Mouse (Mus musculus) kidney, postnatal 0 days (tissue): ENCODE measurements around the gene Ifi47. TPM values are rescaled to one million over a fixed set of nuclear protein-coding genes. Genes with fewer than 3 reads are reported as not detected.

Experiments used
- ATAC-seq: fragments of 200-750 bp; cut with Nextera tagmentation; replicated peaks from 2 replicates; pipeline ENCODE4 v1.8.0; 2017; ENCODE audit warnings: low read depth, moderate number of reproducible peaks, moderate TSS enrichment, moderate library complexity; ENCODE audit not compliant: low FRiP score
- DNase-seq: peaks from one replicate; pipeline ENCODE4 v3.0.0-alpha.2; 2016; ENCODE audit warnings: low spot score
- H3K27ac ChIP-seq: fragments of 300-500 bp; sonication (generic); 2 replicates; pipeline ENCODE4 v1.5.1; 2014; ENCODE audit warnings: mild to moderate bottlenecking
- H3K27me3 ChIP-seq: fragments of 300-500 bp; sonication (generic); 2 replicates; pipeline ENCODE4 v1.6.1; 2014; ENCODE audit warnings: low read length, mixed read lengths; ENCODE audit not compliant: insufficient read depth
- H3K36me3 ChIP-seq: fragments of 300-500 bp; sonication (generic); 2 replicates; pipeline ENCODE4 v1.6.1; 2014; ENCODE audit warnings: low read length, mixed read lengths; ENCODE audit not compliant: insufficient read depth
- H3K4me1 ChIP-seq: fragments of 300-500 bp; sonication (generic); replicated peaks from 2 replicates; pipeline ENCODE4 v1.6.1; 2014; ENCODE audit warnings: antibody characterized with exemption, low read length, mixed read lengths; ENCODE audit not compliant: insufficient read depth
- H3K4me2 ChIP-seq: fragments of 300-500 bp; sonication (generic); 2 replicates; pipeline ENCODE4 v1.6.1; 2014; ENCODE audit warnings: mild to moderate bottlenecking, low read length, moderate library complexity, mixed read lengths
- H3K4me3 ChIP-seq: fragments of 300-500 bp; sonication (generic); replicated peaks from 2 replicates; pipeline ENCODE4 v1.5.1; 2014; ENCODE audit warnings: low read depth, low read length
- H3K9ac ChIP-seq: fragments of 300-500 bp; sonication (generic); 2 replicates; pipeline ENCODE4 v1.6.1; 2014; ENCODE audit warnings: low read depth, low read length
- H3K9me3 ChIP-seq: fragments of 300-500 bp; sonication (generic); replicated peaks from 2 replicates; pipeline ENCODE4 v1.6.1; 2016; ENCODE audit warnings: low read length, inconsistent platforms, mixed read lengths
- CTCF ChIP-seq: IDR thresholded peaks from 2 replicates; pipeline ENCODE4 v1.5.1; 2016; ENCODE audit warnings: antibody characterized with exemption, low read depth, mild to moderate bottlenecking, moderate library complexity
- WGBS: fragments of 180-500 bp; shearing (Covaris S2); extraction: QIAGEN DNeasy Blood & Tissue Kit; methylation state at CpG from one replicate; pipeline ENCODE4 v1.1.7; 2014; 5-methylcytosine and 5-hydroxymethylcytosine counted together
- polyA plus RNA-seq: library from polyadenylated mRNA; unstranded; fragments of >200 nt; fragmentation: Nextera tagmentation; extraction: Ambion mirVana; gene quantifications from 2 replicates; pipeline ENCODE4 v1.2.1, GENCODE M21; 2015

The Ifi47 gene
- polyA plus RNA-seq, 1 experiment from 2014 or later: 6.2 TPM

DNA sequence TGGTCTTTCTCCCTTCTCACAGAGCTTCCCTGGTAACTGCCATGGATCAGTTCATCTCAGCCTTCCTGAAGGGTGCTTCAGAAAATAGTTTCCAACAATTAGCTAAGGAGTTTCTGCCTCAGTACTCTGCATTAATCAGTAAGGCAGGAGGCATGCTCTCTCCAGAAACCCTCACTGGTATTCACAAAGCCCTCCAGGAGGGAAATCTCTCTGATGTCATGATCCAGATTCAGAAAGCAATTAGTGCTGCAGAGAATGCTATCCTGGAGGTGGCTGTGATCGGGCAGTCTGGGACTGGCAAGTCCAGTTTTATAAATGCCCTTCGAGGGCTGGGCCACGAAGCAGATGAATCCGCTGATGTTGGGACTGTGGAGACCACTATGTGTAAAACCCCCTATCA lies 19.0 kb downstream of the Ifi47 start:
- WGBS: 84% methylated on average over 4 of the region's 4 CpGs
- ATAC-seq: no peak

DNA sequence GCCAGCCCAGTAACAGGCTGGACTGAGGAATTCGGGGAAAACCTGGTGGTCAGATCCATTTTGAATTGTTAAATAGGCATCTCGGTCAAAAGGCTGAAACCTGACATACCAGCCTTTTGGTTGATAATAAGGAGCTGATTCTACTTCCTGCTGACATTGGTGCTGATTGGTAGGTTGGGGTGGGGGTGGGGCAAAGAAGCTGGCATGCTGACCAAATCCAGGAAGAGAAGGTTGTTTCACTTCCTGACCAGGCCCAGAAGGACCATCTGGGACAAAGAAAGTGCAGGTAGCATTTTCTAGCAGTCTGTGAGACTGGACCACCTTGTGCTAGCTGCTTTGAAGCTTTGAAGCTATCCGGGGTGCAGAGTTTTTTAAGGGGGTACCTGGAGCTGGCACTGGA lies 24.0 kb downstream of the Ifi47 start:
- H3K4me2 ChIP-seq: no peak overlapping the region
- no peaks in the 10 kb centered on the region for H3K9me3 ChIP-seq
- H3K36me3 ChIP-seq: no peaks in the 10 kb centered on the region
- no peak for DNase-seq
- TF ChIP-seq CTCF: no peak
- no peak overlapping the region for H3K4me3 ChIP-seq
- no peaks in the 10 kb centered on the region for H3K4me1 ChIP-seq
- no peaks in the 10 kb centered on the region for H3K27me3 ChIP-seq
- H3K27ac ChIP-seq: no peak overlapping the region
- no peak for ATAC-seq
- no peak overlapping the region for H3K9ac ChIP-seq
- 90% methylated on average over 3 of the region's 3 CpGs for WGBS

More for the DNA sequence above, 19.0 kb downstream of the Ifi47 start:
- no peak overlapping the region for H3K4me3 ChIP-seq
- no peak for TF ChIP-seq CTCF
- H3K27me3 ChIP-seq: no peaks in the 10 kb centered on the region
- no peak overlapping the region for H3K4me2 ChIP-seq
- H3K4me1 ChIP-seq: no peaks in the 10 kb centered on the region
- H3K27ac ChIP-seq: no peak overlapping the region
- no peak overlapping the region for H3K9ac ChIP-seq
- H3K36me3 ChIP-seq: no peaks in the 10 kb centered on the region
- H3K9me3 ChIP-seq: no peaks in the 10 kb centered on the region
- no peak for DNase-seq

DNA sequence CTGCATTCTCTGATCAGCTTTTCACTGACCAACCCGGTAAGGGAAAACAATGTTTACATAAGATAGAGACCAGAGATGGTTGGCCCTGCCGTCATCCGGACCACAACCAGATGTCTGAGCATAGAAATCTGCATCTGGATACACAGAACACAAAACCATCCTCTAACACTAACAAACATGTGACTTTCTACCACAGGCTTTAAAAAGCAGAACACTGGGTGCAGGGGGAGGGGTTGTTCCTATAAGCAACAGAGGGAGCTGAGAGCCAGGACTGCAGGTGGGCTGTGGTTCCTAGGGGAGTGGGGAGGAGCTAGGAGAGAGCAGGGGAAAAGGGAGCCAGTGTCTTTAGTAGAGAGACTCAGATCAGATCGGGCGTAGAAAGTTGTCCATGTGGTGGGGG lies 25.1 kb downstream of the Ifi47 start:
- no peak for ATAC-seq
- H3K4me2 ChIP-seq: no peak overlapping the region
- H3K4me3 ChIP-seq: no peak overlapping the region
- no peaks in the 10 kb centered on the region for H3K36me3 ChIP-seq
- H3K4me1 ChIP-seq: no peaks in the 10 kb centered on the region
- DNase-seq: no peak
- no peak overlapping the region for H3K27ac ChIP-seq
- H3K9me3 ChIP-seq: no peaks in the 10 kb centered on the region
- H3K27me3 ChIP-seq: no peaks in the 10 kb centered on the region
- no peak overlapping the region for H3K9ac ChIP-seq
- no peak for TF ChIP-seq CTCF
- WGBS: 66% methylated on average over 5 of the region's 5 CpGs

DNA sequence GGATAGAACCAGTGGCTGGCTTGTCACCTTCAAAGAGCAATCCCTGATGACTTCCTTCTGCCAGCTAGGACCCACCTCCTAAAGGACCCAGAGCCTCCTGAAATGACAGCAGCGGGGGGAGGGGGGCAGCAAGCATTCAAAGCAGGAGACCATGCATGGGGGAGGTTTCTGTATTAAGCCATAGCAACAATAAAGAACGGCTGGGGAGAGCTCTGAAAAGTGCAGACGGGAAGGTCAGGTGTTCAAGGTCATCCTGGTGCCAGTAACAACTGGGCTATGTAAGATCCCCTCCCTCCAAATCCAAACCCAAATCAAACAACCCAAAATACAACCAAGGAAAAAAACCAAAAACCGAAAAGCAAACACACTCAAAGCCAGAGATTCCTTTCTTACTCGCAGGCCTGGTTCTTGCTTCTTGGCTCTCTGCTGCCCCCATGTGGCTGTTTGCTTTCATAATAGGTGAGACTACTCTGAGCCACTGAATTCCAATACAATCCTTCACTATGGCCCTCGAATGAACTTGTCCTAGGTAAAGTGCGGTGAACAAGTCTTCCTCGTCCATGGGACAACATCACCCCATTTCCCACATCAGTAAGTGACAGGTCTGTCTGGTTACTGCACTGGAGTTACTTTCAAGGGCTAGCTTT lies 26.8 kb downstream of the Ifi47 start:
- H3K9me3 ChIP-seq: no peaks in the 10 kb centered on the region
- H3K36me3 ChIP-seq: no peaks in the 10 kb centered on the region
- peak overlapping the region; percentile 14; the same call in 1 of the 2 replicates for H3K4me2 ChIP-seq
- WGBS: 10% methylated on average over 8 of the region's 8 CpGs
- H3K4me1 ChIP-seq: no peaks in the 10 kb centered on the region
- no peak overlapping the region for H3K27ac ChIP-seq
- no peak overlapping the region; the same call in 1 of the 2 replicates for H3K9ac ChIP-seq
- H3K4me3 ChIP-seq: no peak overlapping the region
- peak; percentile 93 for DNase-seq
- no peaks in the 10 kb centered on the region for H3K27me3 ChIP-seq
- peak; percentile 94 for TF ChIP-seq CTCF
- ATAC-seq: peak; percentile 45; the same call in 1 of the 2 replicates

DNA sequence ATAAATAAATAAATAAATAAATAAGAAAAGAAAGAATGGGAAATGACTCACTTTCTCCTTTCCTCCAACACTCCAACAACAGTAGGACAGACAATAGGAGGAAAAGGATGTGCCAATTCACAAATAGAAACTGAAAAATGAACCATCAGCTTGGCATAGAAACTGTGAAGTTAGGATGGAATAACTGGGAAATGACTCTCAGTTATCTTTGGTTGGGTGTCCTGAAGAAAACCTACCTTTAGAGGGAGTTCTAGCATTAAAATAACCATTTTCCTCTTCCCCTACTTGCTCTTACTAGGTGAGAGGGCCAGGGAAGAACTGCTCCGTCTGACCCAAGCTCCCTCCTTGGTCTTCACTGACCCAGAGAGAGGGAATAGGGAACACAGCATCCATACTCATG lies 29.4 kb downstream of the Ifi47 start:
- Histone ChIP-seq H3K9me3 (no peaks in the 10 kb centered on the region), H3K4me1 (no peaks in the 10 kb centered on the region), H3K27ac (no peak overlapping the region), H3K27me3 (no peaks in the 10 kb centered on the region), H3K36me3 (no peaks in the 10 kb centered on the region), H3K4me2 (no peak overlapping the region), H3K4me3 (no peak overlapping the region), H3K9ac (no peak overlapping the region)
- ATAC-seq (no peak), DNase-seq (peak; percentile 22)
- TF ChIP-seq CTCF: no peak
- 75% methylated on average over 1 of the region's 1 CpGs for WGBS

DNA sequence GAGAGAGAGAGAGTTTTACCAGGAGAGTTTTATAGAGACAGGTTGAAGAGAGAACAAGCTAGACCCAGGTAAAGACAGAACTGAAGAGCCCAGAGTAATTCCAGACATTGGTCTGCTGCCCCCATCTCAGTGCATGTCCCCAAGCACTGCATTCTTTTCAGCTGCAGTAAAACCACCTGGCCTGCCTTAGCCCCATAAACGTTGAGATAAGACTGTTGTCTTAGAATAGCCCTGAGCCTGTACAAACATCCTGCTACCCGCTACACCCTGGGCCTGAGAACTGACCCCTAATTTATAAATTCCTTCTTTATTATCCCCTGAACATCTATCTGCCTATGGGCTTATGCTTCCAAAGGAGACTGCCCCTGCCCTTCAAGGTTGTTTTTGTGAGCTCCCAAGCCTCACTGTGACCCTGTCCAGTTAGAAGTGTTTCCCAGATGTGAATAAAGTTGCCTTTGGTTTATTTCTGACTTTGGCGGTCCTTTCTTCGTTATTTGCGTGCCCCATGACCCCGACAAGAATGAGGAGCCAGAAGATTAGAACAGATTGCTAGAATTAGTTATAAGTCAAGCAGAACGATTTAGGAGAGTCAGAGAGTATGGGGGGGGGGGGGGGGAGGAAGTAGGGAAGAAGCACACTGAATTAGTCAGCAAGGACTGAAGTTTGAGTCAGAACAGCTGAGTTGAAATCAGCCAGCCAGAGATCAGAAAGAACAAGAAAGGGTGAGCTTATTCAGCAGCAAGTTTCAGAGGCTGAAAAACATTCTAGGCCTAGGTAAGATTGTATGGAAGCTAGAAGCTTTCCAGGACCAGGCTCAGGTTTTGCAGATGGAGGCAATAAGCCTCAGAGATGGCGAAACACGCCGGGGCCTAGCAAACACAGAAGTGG lies 31.5 kb downstream of the Ifi47 start:
- 45% methylated on average over 10 of the region's 10 CpGs for whole genome bisulfite sequencing
- no peak overlapping the region for H3K4me2 ChIP-seq
- no peak for ATAC-seq
- H3K36me3 ChIP-seq: no peaks in the 10 kb centered on the region
- H3K9me3 ChIP-seq: no peaks in the 10 kb centered on the region
- H3K27ac ChIP-seq: no peak overlapping the region
- no peaks in the 10 kb centered on the region for H3K27me3 ChIP-seq
- no peaks in the 10 kb centered on the region for H3K4me1 ChIP-seq
- no peak overlapping the region for H3K9ac ChIP-seq
- H3K4me3 ChIP-seq: no peak overlapping the region
- TF ChIP-seq CTCF: no peak
- DNase-seq: no peak
